Mouse (Mus musculus): ENCODE measurements around the gene Fgg. TPM values are rescaled to one million over a fixed set of nuclear protein-coding genes. Genes with fewer than 3 reads are reported as not detected.

Gene Fgg
- polyA plus RNA-seq, 1 experiment = not detected

- TF ChIP-seq GATA1 (IDR thresholded peaks at IDR 0.05; ENCODE audit: low read length) = no peak
Observed at GRCm38 (mm10) chr3:83052102-83052501, 44.6 kb downstream of the Fgg start.

GRCm38 (mm10) chr3:83053126-83053525 lies 45.6 kb downstream of the Fgg start:
- no peak for TF ChIP-seq GATA1 (IDR thresholded peaks at IDR 0.05; ENCODE audit: low read length)

- TF ChIP-seq GATA1 (IDR thresholded peaks at IDR 0.05; ENCODE audit: low read length) = no peak
Observed at GRCm38 (mm10) chr3:83053758-83054157, 46.2 kb downstream of the Fgg start.

GRCm38 (mm10) chr3:83054759-83055158 lies 47.2 kb downstream of the Fgg start:
- TF ChIP-seq GATA1 (IDR thresholded peaks at IDR 0.05; ENCODE audit: low read length) = no peak

DNA sequence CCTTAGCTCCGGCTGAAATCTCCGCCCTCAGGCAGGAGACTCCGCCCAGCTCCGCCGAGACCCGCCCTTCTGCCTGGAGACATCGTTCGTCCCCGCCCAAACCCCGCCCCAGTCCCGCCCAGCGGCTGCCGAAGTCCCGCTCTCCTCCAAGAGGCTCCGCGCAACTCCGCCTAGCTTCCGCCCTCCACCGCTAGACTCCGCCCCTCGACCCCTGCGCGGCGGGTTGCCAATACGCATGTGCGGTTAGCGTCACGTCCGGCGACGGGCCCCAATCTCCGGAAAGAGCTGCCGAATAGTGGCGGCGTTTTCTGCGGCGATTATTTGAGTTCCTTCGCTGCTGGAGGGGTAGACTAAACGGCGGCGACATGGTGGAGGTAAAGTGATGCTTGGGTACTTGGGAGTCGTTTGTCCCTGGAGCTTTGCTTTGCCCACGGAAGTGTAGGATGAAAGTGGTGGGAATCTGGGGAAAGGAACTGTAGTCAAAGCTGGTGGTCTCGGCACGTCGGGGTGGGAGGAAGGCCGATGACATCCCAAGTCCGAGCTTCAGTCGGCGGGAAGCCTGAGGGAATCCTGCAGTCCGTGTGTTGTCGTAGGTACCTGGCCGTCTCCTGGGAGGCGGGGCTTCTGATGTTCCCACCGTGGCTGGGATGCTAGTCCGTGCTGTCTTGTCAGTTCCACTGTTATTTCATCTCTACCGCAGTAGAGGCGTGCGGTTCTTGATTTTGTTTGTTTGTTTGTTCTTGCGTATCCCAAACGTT lies 47.9 kb downstream of the Fgg start, which contains the start of gene Plrg1:
Plrg1 (plus strand) TSS at position 242 of the 758 bp plus-strand sequence.
- no peak for TF ChIP-seq GATA1 (IDR thresholded peaks at IDR 0.05; ENCODE audit: low read length)

- TF ChIP-seq GATA1 (IDR thresholded peaks at IDR 0.05; ENCODE audit: low read length) = no peak
Observed at GRCm38 (mm10) chr3:83057046-83057445, 49.5 kb downstream of the Fgg start.

Other genes starting within 250 kb of the Fgg start
- not detected in 2 replicates for gene Rbm46, start 131.2 kb upstream of the Fgg start, polyA plus RNA-seq (2012)
- gene Lrat, start 103.8 kb upstream of the Fgg start, polyA plus RNA-seq (2012) = not detected in 2 replicates
- gene Fga, start 18.4 kb downstream of the Fgg start, polyA plus RNA-seq (2012) = not detected in 2 replicates
- gene Fgb, start 42.1 kb downstream of the Fgg start, polyA plus RNA-seq (2012) = not detected in 2 replicates
- 3.6 and 4.5 TPM in 2 replicates for gene Plrg1, start 47.8 kb downstream of the Fgg start, polyA plus RNA-seq (2012)
- not detected in 2 replicates for gene Dchs2, start 120.2 kb downstream of the Fgg start, polyA plus RNA-seq (2012)